Mouse (Mus musculus) ES-E14 (cell line): ENCODE results near the gene Crxos. TPM values are rescaled to one million over a fixed set of nuclear protein-coding genes. Genes with fewer than 3 reads are reported as not detected.
A peak's percentile ranks its signal among the peaks of the same experiment; 100 is the strongest.

Source experiments
- DNase-seq: peaks from one replicate; pipeline ENCODE4 v3.0.0-alpha.2; 2013; ENCODE audit warnings: low read depth, low spot score
- H3K27ac ChIP-seq: 2 replicates; pipeline ENCODE4 v1.5.1; 2012; ENCODE audit warnings: low read depth, mild to moderate bottlenecking, low read length, moderate library complexity, mixed read lengths; ENCODE audit not compliant: poor library complexity, insufficient read depth, severe bottlenecking
- H3K36me3 ChIP-seq: 2 replicates; pipeline ENCODE4 v1.6.1; 2012; ENCODE audit warnings: mild to moderate bottlenecking, low read length, moderate library complexity, mixed read lengths; ENCODE audit not compliant: control insufficient read depth, poor library complexity, insufficient read depth, severe bottlenecking
- H3K4me1 ChIP-seq, 2 experiments: fragments of 150-350 bp in 1 of 2; sonication (generic) in 1 of 2; 2 replicates each; pipeline ENCODE4 v1.6.1; 2012; ENCODE audit warnings: low read length in 2 of 2, mild to moderate bottlenecking in 1 of 2, mixed read lengths in 1 of 2; ENCODE audit not compliant: control insufficient read depth in 2 of 2, insufficient read depth in 2 of 2, poor library complexity in 1 of 2
- H3K4me3 ChIP-seq, 2 experiments: fragments of 150-350 bp in 1 of 2; sonication (generic) in 1 of 2; 2 replicates each; pipeline ENCODE4 v1.5.1; 2012; ENCODE audit warnings: low read length in 2 of 2, low read depth in 1 of 2, mild to moderate bottlenecking in 1 of 2, mixed read lengths in 1 of 2; ENCODE audit not compliant: insufficient read depth in 1 of 2, poor library complexity in 1 of 2, severe bottlenecking in 1 of 2
- H3K9ac ChIP-seq: 2 replicates; pipeline ENCODE4 v1.6.1; 2012; ENCODE audit warnings: low read depth, mild to moderate bottlenecking, low read length, mixed read lengths; ENCODE audit not compliant: poor library complexity, insufficient read depth, severe bottlenecking
- H3K9me3 ChIP-seq: fragments of 150-350 bp; sonication (generic); 2 replicates; pipeline ENCODE4 v1.6.1; 2012; ENCODE audit warnings: low read depth, mild to moderate bottlenecking, low read length; ENCODE audit not compliant: control insufficient read depth, insufficient read depth
- CHD2 ChIP-seq: IDR thresholded peaks from 2 replicates; pipeline ENCODE4 v1.6.1; 2014; ENCODE audit warnings: mild to moderate bottlenecking, low read depth, low read length, inconsistent platforms
- HCFC1 ChIP-seq: IDR thresholded peaks from 2 replicates; pipeline ENCODE4 v1.6.1; 2012; ENCODE audit warnings: low read length, inconsistent platforms, borderline replicate concordance; ENCODE audit not compliant: insufficient read depth
- MAFK ChIP-seq: IDR thresholded peaks from 2 replicates; pipeline ENCODE4 v1.6.1; 2014; ENCODE audit warnings: mild to moderate bottlenecking, low read depth, low read length, inconsistent platforms; ENCODE audit not compliant: insufficient read depth
- ZC3H11A ChIP-seq: IDR thresholded peaks from 2 replicates; pipeline ENCODE4 v1.6.1; 2012; ENCODE audit warnings: low read depth, mild to moderate bottlenecking, inconsistent platforms, low read length, borderline replicate concordance
- ZNF384 ChIP-seq: IDR thresholded peaks from 2 replicates; pipeline ENCODE4 v1.6.1; 2012; ENCODE audit warnings: low read depth, low read length, inconsistent platforms
- in situ Hi-C, 2 experiments: fragments of 600-800 bp; cut with MboI; formaldehyde crosslinking; loops; one replicate each; pipeline ENCODE4 v1.15.1; 2025; ENCODE audit warnings: low sequenced_read_pairs in 2 of 2, inconsistent platforms in 1 of 2; ENCODE audit not compliant: unreplicated experiment in 2 of 2
- total RNA-seq: library from RNA; depleted of rRNA; stranded (reverse); fragments of 300-350 nt; gene quantifications from 2 replicates; pipeline ENCODE4 v1.2.3, GENCODE M21; 2012

Crxos gene
- total RNA-seq, 1 experiment: 19.1 TPM

DNA sequence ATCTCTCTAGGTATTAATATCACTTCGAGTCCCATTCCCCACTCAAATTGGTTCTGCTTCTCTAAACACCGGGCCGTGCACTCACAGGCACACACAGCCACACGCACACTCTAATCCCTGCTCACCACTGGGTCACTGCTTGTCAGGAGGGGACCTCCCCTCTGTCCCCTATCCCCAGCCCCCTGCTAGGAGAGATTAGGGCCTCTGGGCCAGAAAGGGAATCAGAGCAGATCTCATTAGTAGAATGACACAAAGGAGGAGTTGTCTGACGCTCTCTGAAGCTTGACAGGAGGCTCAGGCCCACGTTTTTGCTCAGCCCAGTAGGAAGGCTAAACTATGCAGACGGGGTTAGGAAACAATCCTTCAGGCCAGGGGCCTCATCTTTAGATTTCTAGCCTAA, 1.0 kb upstream of the Crxos start:
- DNase-seq: no peak
- no peak overlapping the region for H3K27ac ChIP-seq

DNA sequence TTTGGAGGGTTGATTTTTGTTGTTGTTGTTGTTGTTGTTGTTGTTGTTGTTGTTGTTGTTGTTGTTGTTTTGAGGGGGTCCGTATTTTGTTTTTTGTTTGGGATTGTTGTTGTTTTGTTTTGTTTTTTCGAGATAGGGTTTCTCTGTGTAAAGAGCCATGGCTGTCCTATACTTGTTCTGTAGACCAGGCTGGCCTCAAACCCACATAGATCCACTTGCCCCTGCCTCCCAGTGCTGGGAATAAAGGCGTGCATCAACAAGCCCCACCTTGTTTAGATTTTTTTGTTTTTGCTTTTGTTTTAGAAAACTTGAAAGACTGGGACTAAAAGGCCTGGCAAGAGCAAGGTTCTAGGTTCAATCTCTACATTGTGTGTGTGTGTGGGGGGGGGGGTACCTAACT, 586 bp upstream of the Crxos start:
- H3K9me3 ChIP-seq: no peaks in the 10 kb centered on the region
- no peak for DNase-seq
- H3K9ac ChIP-seq: no peak overlapping the region
- no peak overlapping the region for H3K4me3 ChIP-seq
- no peak overlapping the region for H3K27ac ChIP-seq
- H3K36me3 ChIP-seq: no peaks in the 10 kb centered on the region
- H3K4me1 ChIP-seq: no peaks in the 10 kb centered on the region
- in situ Hi-C loops: no loop called here
- TF ChIP-seq ZC3H11A (no peak), CHD2 (no peak), MAFK (no peak), ZNF384 (no peak), HCFC1 (no peak)

More for the DNA sequence above, 1.0 kb upstream of the Crxos start:
- no peak overlapping the region for H3K4me3 ChIP-seq
- no peaks in the 10 kb centered on the region for H3K36me3 ChIP-seq
- H3K4me1 ChIP-seq: no peaks in the 10 kb centered on the region
- TF ChIP-seq CHD2 (no peak), ZC3H11A (no peak), MAFK (no peak), ZNF384 (no peak), HCFC1 (no peak)
- in situ Hi-C loops: no loop called here
- H3K9ac ChIP-seq: no peak overlapping the region
- no peaks in the 10 kb centered on the region for H3K9me3 ChIP-seq

DNA sequence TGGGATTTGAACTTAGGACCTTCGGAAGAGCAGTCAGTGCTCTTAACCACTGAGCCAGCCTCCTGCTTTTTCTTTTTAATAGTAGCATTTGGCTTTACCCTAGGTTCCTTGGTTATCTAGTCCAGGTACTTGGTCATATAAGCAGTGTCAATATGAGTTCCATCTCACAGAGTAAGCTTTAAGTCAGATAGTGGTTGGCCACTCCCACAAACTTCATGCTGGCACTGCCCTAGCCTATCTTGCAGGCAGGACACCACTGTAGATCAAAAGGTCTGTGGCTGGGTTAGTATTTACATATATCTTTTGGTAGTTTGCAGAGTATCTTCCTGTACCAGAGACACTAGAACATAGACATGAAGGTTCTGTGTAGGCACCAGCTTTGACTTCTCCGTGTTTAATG, 1.7 kb downstream of the Crxos start:
- Histone ChIP-seq H3K4me3 (no peak overlapping the region), H3K4me1 (no peaks in the 10 kb centered on the region), H3K36me3 (no peaks in the 10 kb centered on the region), H3K27ac (no peak overlapping the region), H3K9me3 (no peaks in the 10 kb centered on the region), H3K9ac (no peak overlapping the region)
- no peak for TF ChIP-seq CHD2
- TF ChIP-seq HCFC1: no peak
- no peak for TF ChIP-seq ZNF384
- no peak for TF ChIP-seq ZC3H11A
- no peak for TF ChIP-seq MAFK
- in situ Hi-C loops: no loop called here
- DNase-seq: no peak

DNA sequence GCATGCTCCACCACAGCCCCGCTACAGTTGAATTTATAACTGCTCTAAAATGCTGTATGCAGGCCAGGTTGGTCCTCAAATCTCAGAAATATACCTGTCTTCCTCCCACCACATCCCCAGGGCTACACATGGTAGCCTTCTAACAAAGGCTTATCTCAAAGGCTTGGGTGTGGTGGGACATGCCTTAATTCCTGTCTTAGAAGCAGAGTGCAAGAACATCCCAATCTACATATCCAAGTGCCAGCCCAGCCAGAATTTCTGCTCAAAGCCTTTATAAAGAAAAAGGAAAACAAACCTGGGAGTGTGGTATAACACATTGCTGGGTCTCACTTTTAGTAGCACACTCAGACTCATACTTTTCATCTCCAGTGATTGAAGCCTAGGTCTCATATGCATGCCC, 11.8 kb downstream of the Crxos start:
- no peak overlapping the region for H3K4me3 ChIP-seq
- H3K36me3 ChIP-seq: no peaks in the 10 kb centered on the region
- TF ChIP-seq ZNF384 (no peak), CHD2 (no peak)
- H3K9ac ChIP-seq: no peak overlapping the region
- in situ Hi-C loops: no loop called here
- peak; percentile 56 for DNase-seq
- H3K4me1 ChIP-seq: peaks cover 4 to 12% of the 10 kb centered on the region in 2 experiments; a peak in 3 of 4 replicates
- no peak overlapping the region; the same call in 1 of the 2 replicates for H3K27ac ChIP-seq
- no peaks in the 10 kb centered on the region for H3K9me3 ChIP-seq

DNA sequence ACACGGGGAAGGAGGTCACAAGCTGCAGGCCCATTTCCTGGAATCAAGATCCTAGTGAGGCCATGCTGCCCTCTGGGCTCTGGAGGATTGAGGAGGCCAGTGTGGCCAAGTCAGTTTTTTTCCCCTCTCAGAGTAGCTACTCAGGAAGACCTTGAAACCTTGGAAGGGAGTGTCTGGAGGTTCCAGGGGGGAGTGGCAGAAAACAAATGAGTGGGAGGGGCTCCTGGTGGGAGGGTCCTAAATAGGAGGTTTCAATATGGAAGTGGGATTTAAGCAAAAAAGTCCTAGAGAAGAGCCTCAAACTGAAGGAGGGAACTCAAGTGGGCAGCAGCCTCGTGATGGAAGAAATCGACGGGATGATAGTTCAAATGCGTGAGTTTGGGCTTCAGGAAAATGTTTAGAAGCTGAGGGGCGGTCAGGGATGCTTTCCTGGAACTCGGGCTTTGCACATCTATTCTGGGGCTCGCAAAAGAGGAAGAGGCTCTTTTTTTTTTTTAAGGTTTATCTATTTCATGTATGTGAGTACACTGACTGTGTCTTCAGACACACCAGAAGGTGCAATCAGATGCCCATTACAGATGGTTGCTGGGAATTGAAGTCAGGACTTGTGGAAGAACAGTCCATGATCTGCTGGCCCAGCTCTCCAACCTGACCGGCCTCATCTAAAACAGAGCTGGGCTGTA, 19.1 kb downstream of the Crxos start:
- peaks cover 4 to 6% of the 10 kb centered on the region in 2 experiments for H3K4me1 ChIP-seq
- H3K27ac ChIP-seq: no peak overlapping the region
- in situ Hi-C loops: no loop called here
- H3K36me3 ChIP-seq: no peaks in the 10 kb centered on the region
- TF ChIP-seq MAFK (no peak), HCFC1 (no peak), ZC3H11A (no peak), CHD2 (no peak), ZNF384 (no peak)
- peak; percentile 70 for DNase-seq
- no peak overlapping the region for H3K9ac ChIP-seq
- H3K4me3 ChIP-seq: no peak overlapping the region
- no peaks in the 10 kb centered on the region for H3K9me3 ChIP-seq
